Mouse (Mus musculus) midbrain, postnatal 0 days (tissue): ENCODE measurements at regions not wholly inside any gene's neighbourhood (a gene's known extent, or its start where the extent isn't known, plus 50 kb on each side); places are given as distances from the start of the nearest gene placed in this dataset.

ENCODE experiments used
- ATAC-seq: fragments of 200-750 bp; cut with Nextera tagmentation; 2 replicates; pipeline ENCODE4 v1.8.0; 2017; ENCODE audit warnings: moderate number of reproducible peaks, mild to moderate bottlenecking, moderate TSS enrichment, moderate library complexity; ENCODE audit not compliant: low FRiP score
- DNase-seq: peaks from one replicate; pipeline ENCODE4 v3.0.0-alpha.2; 2015; ENCODE audit warnings: low spot score
- H3K27ac ChIP-seq: fragments of 300-500 bp; sonication (generic); 2 replicates; pipeline ENCODE4 v1.5.1; 2014; ENCODE audit warnings: low read depth, mild to moderate bottlenecking, low read length, mixed read lengths
- H3K27me3 ChIP-seq: fragments of 300-500 bp; sonication (generic); 2 replicates; pipeline ENCODE4 v1.6.1; 2014; ENCODE audit warnings: low read length, control low read depth, mixed read lengths; ENCODE audit not compliant: insufficient read depth
- H3K36me3 ChIP-seq: fragments of 300-500 bp; sonication (generic); 2 replicates; pipeline ENCODE4 v1.6.1; 2014; ENCODE audit warnings: low read length, control low read depth, mixed read lengths; ENCODE audit not compliant: insufficient read depth
- H3K4me1 ChIP-seq: fragments of 300-500 bp; sonication (generic); 2 replicates; pipeline ENCODE4 v1.6.1; 2014; ENCODE audit warnings: mild to moderate bottlenecking, control low read depth, antibody characterized with exemption, low read length, mixed read lengths; ENCODE audit not compliant: insufficient read depth
- H3K4me2 ChIP-seq: fragments of 300-500 bp; sonication (generic); 2 replicates; pipeline ENCODE4 v1.6.1; 2014; ENCODE audit warnings: low read depth, mild to moderate bottlenecking, low read length, mixed read lengths; ENCODE audit not compliant: poor library complexity, severe bottlenecking
- H3K4me3 ChIP-seq: fragments of 300-500 bp; sonication (generic); 2 replicates; pipeline ENCODE4 v1.5.1; 2014; ENCODE audit warnings: low read depth, mild to moderate bottlenecking, low read length, moderate library complexity
- H3K9ac ChIP-seq: fragments of 300-500 bp; sonication (generic); replicated peaks from 2 replicates; pipeline ENCODE4 v1.6.1; 2014; ENCODE audit warnings: mild to moderate bottlenecking, low read length, moderate library complexity, mixed read lengths; ENCODE audit not compliant: poor library complexity, severe bottlenecking
- H3K9me3 ChIP-seq: fragments of 300-500 bp; sonication (generic); 2 replicates; pipeline ENCODE4 v1.6.1; 2016; ENCODE audit warnings: low read length, control low read depth
- CTCF ChIP-seq: IDR thresholded peaks from 2 replicates; pipeline ENCODE4 v1.5.1; 2016; ENCODE audit warnings: antibody characterized with exemption, mild to moderate bottlenecking
- WGBS: fragments of 180-500 bp; shearing (Covaris S2); extraction: QIAGEN DNeasy Blood & Tissue Kit; methylation state at CpG from one replicate; pipeline ENCODE4 v1.1.7; 2014; 5-methylcytosine and 5-hydroxymethylcytosine counted together

DNA sequence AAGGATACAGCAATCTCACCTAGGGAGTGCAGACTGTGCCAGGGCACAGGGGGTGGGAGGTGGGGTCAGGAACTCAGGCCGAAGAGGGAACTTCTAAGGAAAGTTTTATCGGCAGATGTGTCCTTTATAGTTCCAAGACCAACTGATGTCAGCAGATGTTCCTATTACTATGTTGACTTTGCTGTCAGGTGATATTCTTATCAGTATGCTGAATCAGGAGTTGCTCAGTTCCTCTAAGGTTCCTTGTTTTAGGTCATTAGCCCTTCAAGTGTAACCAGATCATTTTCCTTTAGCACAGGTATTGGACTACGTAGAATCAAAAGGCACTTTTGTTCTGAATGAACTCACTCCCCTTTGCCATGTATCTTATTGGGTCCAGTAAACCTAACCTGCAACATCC, 101.6 kb upstream of the Ccser1 start:
- DNase-seq (no peak), ATAC-seq (no peak)
- TF ChIP-seq CTCF = no peak
- Histone ChIP-seq H3K27me3 (no peaks in the 10 kb centered on the region), H3K36me3 (no peaks in the 10 kb centered on the region), H3K27ac (no peak overlapping the region), H3K4me1 (no peaks in the 10 kb centered on the region), H3K9me3 (no peaks in the 10 kb centered on the region), H3K4me2 (no peak overlapping the region), H3K9ac (no peak overlapping the region), H3K4me3 (no peak overlapping the region)
- WGBS = 94% methylated on average over 3 of the region's 3 CpGs

GRCm38 (mm10) chr6:61080661-61081060, 99.5 kb upstream of the Ccser1 start:
- no peak for ATAC-seq
- WGBS = 35% methylated on average over 5 of the region's 5 CpGs
- H3K9me3 ChIP-seq = no peaks in the 10 kb centered on the region

GRCm38 (mm10) chr6:61083346-61083745, 96.8 kb upstream of the Ccser1 start:
- no peaks in the 10 kb centered on the region for H3K27me3 ChIP-seq
- no peaks in the 10 kb centered on the region for H3K36me3 ChIP-seq
- H3K4me3 ChIP-seq = no peak overlapping the region
- H3K4me2 ChIP-seq = no peak overlapping the region
- DNase-seq = no peak
- no peaks in the 10 kb centered on the region for H3K9me3 ChIP-seq
- TF ChIP-seq CTCF = no peak
- no peak for ATAC-seq
- no peak overlapping the region for H3K9ac ChIP-seq
- no peaks in the 10 kb centered on the region for H3K4me1 ChIP-seq
- 93% methylated on average over 3 of the region's 3 CpGs for WGBS
- no peak overlapping the region for H3K27ac ChIP-seq

More at GRCm38 (mm10) chr6:61080661-61081060, 99.5 kb upstream of the Ccser1 start:
- Histone ChIP-seq H3K9ac (no peak overlapping the region), H3K27me3 (no peaks in the 10 kb centered on the region), H3K4me1 (no peaks in the 10 kb centered on the region), H3K4me3 (no peak overlapping the region), H3K4me2 (no peak overlapping the region), H3K36me3 (no peaks in the 10 kb centered on the region), H3K27ac (no peak overlapping the region)
- no peak for DNase-seq
- TF ChIP-seq CTCF = no peak

DNA sequence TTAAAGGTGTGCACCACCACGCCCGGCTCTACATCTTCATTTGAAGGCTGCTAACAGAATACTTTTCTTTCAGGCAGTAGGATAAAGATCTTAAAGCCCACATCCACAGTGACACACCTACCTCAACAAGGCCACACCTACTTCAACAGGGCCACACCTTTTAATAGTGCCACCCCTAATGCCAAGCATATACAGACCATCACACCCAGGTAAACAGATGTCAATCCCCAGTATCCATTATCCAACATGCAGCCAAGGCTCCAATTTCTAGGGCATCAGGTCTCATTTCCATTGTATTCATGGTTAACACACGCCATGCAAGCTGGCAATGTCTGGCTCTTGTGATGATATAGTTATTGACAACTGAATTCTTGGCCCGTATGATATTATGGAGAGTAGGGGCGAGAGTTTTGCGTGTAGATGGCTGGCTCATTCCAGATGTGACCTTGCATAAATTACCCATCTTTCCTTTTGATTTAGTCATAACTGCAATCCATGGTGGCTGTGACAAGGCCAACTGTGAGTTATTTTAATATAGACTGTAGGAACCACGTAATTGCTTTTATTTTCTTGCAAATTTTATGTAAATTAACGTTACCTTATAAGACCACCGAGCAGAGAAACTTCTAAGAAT, 80.7 kb upstream of the Ccser1 start:
- no peaks in the 10 kb centered on the region for H3K9me3 ChIP-seq
- TF ChIP-seq CTCF = no peak
- H3K36me3 ChIP-seq = no peaks in the 10 kb centered on the region
- no peak for DNase-seq
- H3K4me2 ChIP-seq = no peak overlapping the region
- peak; percentile 34; the same call in 1 of the 2 replicates for ATAC-seq
- no peak overlapping the region for H3K27ac ChIP-seq
- H3K4me1 ChIP-seq = no peaks in the 10 kb centered on the region
- H3K4me3 ChIP-seq = no peak overlapping the region
- H3K9ac ChIP-seq = no peak overlapping the region
- 53% methylated on average over 9 of the region's 9 CpGs for WGBS
- H3K27me3 ChIP-seq = no peaks in the 10 kb centered on the region

GRCm38 (mm10) chr6:61099982-61100365, 80.2 kb upstream of the Ccser1 start:
- H3K4me1 ChIP-seq = no peaks in the 10 kb centered on the region
- DNase-seq (no peak), ATAC-seq (no peak)
- H3K36me3 ChIP-seq = no peaks in the 10 kb centered on the region
- no peak overlapping the region for H3K4me2 ChIP-seq
- no peak overlapping the region for H3K4me3 ChIP-seq
- no peaks in the 10 kb centered on the region for H3K27me3 ChIP-seq
- 22% methylated on average over 3 of the region's 3 CpGs for WGBS
- no peak for TF ChIP-seq CTCF
- no peaks in the 10 kb centered on the region for H3K9me3 ChIP-seq
- H3K9ac ChIP-seq = no peak overlapping the region
- H3K27ac ChIP-seq = no peak overlapping the region

DNA sequence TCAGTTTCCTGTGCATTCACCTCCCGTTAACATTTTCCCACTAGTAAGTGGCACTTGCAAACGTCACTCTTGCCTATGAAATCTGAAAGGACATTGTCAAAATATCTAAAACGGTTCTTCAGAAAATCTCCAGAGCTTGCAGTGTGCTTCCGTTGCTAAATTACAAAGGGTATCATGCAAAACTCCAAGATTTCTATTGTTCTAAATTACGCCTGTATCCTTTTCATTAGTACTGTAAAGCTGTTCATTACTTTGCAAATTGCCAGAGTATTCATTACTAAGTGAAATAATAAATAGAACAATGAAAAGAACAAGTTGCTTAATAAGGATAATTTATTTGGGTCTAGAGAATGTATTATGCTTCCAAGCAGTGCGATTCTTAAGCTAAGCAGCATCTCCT, 78.2 kb upstream of the Ccser1 start:
- WGBS = 73% methylated on average over 6 of the region's 6 CpGs
- Histone ChIP-seq H3K9ac (no peak overlapping the region), H3K9me3 (no peaks in the 10 kb centered on the region), H3K36me3 (no peaks in the 10 kb centered on the region), H3K4me2 (no peak overlapping the region), H3K4me1 (no peaks in the 10 kb centered on the region), H3K27ac (no peak overlapping the region), H3K4me3 (no peak overlapping the region), H3K27me3 (no peaks in the 10 kb centered on the region)
- ATAC-seq = no peak
- no peak for DNase-seq
- TF ChIP-seq CTCF = no peak
